Mouse (Mus musculus): ENCODE data around the gene Rrp1b.
A peak's percentile ranks its signal among the peaks of the same experiment; 100 is the strongest.
"Not testable (repeated sequence)": the region's sequence is repeated elsewhere in the genome, so short reads cannot be mapped to it uniquely, and the experiment has no call there.

Gene Rrp1b

GRCm38 (mm10) chr17:32031684-32032083, 4.2 kb upstream of the Rrp1b start:
- no peak for DNase-seq (ENCODE audit: low read depth, low spot score)

GRCm38 (mm10) chr17:32034322-32034721, 1.6 kb upstream of the Rrp1b start:
- peak; percentile 96 for DNase-seq (ENCODE audit: low read depth, low spot score)

GRCm38 (mm10) chr17:32036509-32037438, 874 bp downstream of the Rrp1b start:
- peak; percentile 48 for DNase-seq (ENCODE audit: low read depth, low spot score)

GRCm38 (mm10) chr17:32040263-32040662, 4.4 kb downstream of the Rrp1b start:
- no peak for DNase-seq (ENCODE audit: low read depth, low spot score)

- no peak for DNase-seq (ENCODE audit: low read depth, low spot score)
These were observed 10.6 kb downstream of the Rrp1b start for GRCm38 (mm10) chr17:32046541-32046940.

GRCm38 (mm10) chr17:32048351-32048750, 12.5 kb downstream of the Rrp1b start:
- DNase-seq (ENCODE audit: low read depth, low spot score) = no peak

- peak; percentile 34 for DNase-seq (ENCODE audit: low read depth, low spot score)
These were observed 14.0 kb downstream of the Rrp1b start for GRCm38 (mm10) chr17:32049914-32050313.

GRCm38 (mm10) chr17:32050609-32051008, 14.7 kb downstream of the Rrp1b start:
- DNase-seq (ENCODE audit: low read depth, low spot score) = no peak

GRCm38 (mm10) chr17:32052237-32053080, 16.6 kb downstream of the Rrp1b start:
- no peak for DNase-seq (ENCODE audit: low read depth, low spot score)

GRCm38 (mm10) chr17:32053677-32054076, 17.8 kb downstream of the Rrp1b start:
- no peak for DNase-seq (ENCODE audit: low read depth, low spot score)

- DNase-seq (ENCODE audit: low read depth, low spot score) = peak; percentile 56
These were observed 21.9 kb downstream of the Rrp1b start for GRCm38 (mm10) chr17:32057843-32058242.

- DNase-seq (ENCODE audit: low read depth, low spot score) = no peak
These were observed 23.2 kb downstream of the Rrp1b start for GRCm38 (mm10) chr17:32059084-32059483.

GRCm38 (mm10) chr17:32061219-32061618, 25.3 kb downstream of the Rrp1b start:
- DNase-seq (ENCODE audit: low read depth, low spot score) = peak; percentile 67

GRCm38 (mm10) chr17:32063654-32064053, 27.8 kb downstream of the Rrp1b start:
- no peak for DNase-seq (ENCODE audit: low read depth, low spot score)

- DNase-seq (ENCODE audit: low read depth, low spot score) = not testable (repeated sequence)
These were observed 28.9 kb downstream of the Rrp1b start for GRCm38 (mm10) chr17:32064762-32065161.

- DNase-seq (ENCODE audit: low read depth, low spot score) = peak; percentile 68
These were observed 31.6 kb downstream of the Rrp1b start for GRCm38 (mm10) chr17:32067541-32067940.

GRCm38 (mm10) chr17:32068381-32068780, 32.5 kb downstream of the Rrp1b start:
- DNase-seq (ENCODE audit: low read depth, low spot score) = no peak

- no peak for DNase-seq (ENCODE audit: low read depth, low spot score)
These were observed 32.9 kb downstream of the Rrp1b start for GRCm38 (mm10) chr17:32068810-32069209.

- DNase-seq (ENCODE audit: low read depth, low spot score) = peak; percentile 76
These were observed 37.5 kb downstream of the Rrp1b start for GRCm38 (mm10) chr17:32073359-32073758.

GRCm38 (mm10) chr17:32074658-32075057, 38.8 kb downstream of the Rrp1b start:
- DNase-seq (ENCODE audit: low read depth, low spot score) = no peak

- peak; percentile 81 for DNase-seq (ENCODE audit: low read depth, low spot score)
These were observed 39.3 kb downstream of the Rrp1b start for GRCm38 (mm10) chr17:32075164-32075563.

- DNase-seq (ENCODE audit: low read depth, low spot score) = no peak
These were observed 47.5 kb downstream of the Rrp1b start for GRCm38 (mm10) chr17:32083351-32083750.
